Mouse (Mus musculus) left cerebral cortex, postnatal 36 days (tissue): ENCODE results near the gene Rnf114. TPM values are rescaled to one million over a fixed set of nuclear protein-coding genes. Genes with fewer than 3 reads are reported as not detected.

Source experiments
- DNase-seq, 2 experiments: peaks; one replicate each; pipeline ENCODE4 v3.0.0; 2021 to 2022; ENCODE audit warnings: low spot score in 2 of 2, mixed read lengths in 1 of 2
- intact Hi-C: fragments of 180-260 bp; cut with DNase I; formaldehyde crosslinking; loops from one replicate; pipeline ENCODE4 v1.15.1; 2025
- total RNA-seq, 2 experiments: library from RNA; stranded (reverse); gene quantifications; 2 replicates each; pipeline ENCODE4 v1.2.3; 2021

Rnf114 gene
- total RNA-seq, 2 experiments from 2014 or later, result 55.1 to 60.7 TPM

GRCm38 (mm10) chr2:167471585-167471984 lies 20.9 kb upstream of the Rnf114 start:
- no peak for DNase-seq
- intact Hi-C loops, result no loop called here

DNA sequence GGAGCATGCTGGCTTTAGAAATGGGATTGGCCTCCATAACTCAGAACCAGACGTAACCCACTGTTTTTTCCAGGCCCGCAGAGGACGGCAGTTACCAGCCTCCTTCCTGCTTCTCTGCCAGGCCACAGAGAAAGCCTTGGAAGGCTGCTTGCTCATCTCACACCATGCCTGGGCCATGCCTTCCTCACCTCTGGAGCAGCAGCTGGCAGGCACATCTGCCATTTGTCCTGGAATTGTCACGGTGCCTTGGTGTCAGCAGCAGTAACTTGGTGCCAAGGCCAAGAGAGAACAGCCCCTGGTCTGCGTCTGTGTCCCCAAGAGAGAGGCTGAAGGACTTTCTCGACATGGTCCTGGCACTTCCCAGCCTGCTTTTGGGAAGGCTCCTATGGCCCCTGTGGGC lies 18.2 kb upstream of the Rnf114 start:
- DNase-seq, result no peak
- intact Hi-C loops, result no loop called here

DNA sequence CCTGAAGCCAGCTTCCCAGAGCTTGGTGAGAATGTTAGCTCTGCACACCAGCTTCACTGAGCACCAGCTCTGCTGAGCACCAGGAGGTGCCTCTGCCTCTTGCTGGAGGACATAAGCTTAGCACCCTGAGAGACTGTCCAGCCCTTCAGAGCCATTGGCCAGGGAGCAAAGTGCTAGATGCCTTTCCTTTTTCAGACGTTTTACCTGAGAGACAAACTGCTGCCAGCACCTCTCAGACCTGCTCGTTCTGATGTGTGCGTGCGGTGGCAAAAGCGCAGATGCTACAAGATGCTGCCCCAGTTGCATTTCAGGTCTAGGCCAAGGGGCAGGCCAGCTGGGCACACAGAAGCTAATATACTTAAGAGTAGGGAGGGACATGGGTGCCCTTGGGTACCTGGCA lies 16.8 kb upstream of the Rnf114 start:
- DNase-seq, result no peak

GRCm38 (mm10) chr2:167476200-167476688 lies 16.2 kb upstream of the Rnf114 start:
- intact Hi-C loops, result no loop called here
- DNase-seq, result peak; percentile 49 to 57

More for the DNA sequence above, 16.8 kb upstream of the Rnf114 start:
- intact Hi-C loops, result no loop called here

- DNase-seq, result no peak
- intact Hi-C loops, result no loop called here
These were observed 15.7 kb upstream of the Rnf114 start for GRCm38 (mm10) chr2:167476762-167477161.

GRCm38 (mm10) chr2:167478128-167478527 lies 14.3 kb upstream of the Rnf114 start:
- intact Hi-C loops, result no loop called here
- no peak for DNase-seq

DNA sequence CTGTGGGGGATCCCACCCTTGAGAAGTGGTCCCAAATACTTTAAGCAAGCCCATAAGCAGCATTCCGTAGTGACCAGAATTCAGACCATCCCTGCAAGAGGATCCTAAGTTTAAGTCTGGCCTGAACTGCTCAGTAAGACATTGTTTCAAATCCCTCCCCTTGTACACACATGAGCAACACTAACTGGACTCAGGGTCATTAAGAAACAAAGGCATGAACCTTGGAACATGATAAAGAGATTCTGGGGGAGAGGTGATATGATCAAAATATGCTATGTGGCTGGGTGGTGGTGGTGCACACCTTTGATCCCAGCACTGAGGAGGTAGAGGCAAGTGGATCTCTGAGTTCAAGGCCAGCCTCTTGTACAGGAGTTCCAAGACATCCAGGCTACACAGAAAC lies 12.9 kb upstream of the Rnf114 start:
- intact Hi-C loops, result no loop called here
- DNase-seq, result no peak

GRCm38 (mm10) chr2:167482681-167483080 lies 9.8 kb upstream of the Rnf114 start:
- no peak for DNase-seq
- intact Hi-C loops, result loop anchor here (10.0 kb wide), 1 partner anchor 418 kb away; the partner anchor contains the start of gene Znfx1

- intact Hi-C loops, result loop anchor here (10.0 kb wide), 1 partner anchor 418 kb away; the partner anchor contains the start of gene Znfx1
- no peak for DNase-seq
These were observed 9.2 kb upstream of the Rnf114 start for GRCm38 (mm10) chr2:167483081-167483826.

DNA sequence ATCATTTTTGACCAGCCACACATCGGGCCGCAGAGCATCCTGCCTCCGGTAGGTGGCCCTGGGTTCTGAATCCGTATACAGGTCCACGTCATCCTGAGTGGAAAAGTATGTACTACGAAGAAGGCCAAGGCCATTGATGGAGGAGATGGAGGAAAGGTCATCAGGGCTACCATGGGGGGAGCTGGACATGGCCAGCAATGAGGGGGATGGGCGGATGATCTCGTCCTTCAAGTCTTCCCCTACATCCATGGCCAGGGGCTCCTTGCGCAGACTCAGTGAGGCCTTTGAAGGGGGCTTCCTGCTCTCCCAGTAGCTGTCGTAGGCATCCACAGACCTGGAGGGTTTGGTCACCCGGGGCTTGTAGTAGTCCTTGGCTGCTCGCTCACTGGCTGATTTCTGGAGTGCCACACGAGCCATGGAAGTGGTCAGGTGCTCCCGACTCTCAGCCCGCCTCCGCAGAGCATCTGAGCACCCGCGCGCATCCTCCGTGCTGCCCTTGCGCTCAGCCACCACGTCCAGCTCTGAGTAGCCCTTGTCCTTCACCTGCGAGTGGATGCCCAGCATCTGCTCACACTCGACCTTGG lies 8.5 kb upstream of the Rnf114 start:
- intact Hi-C loops, result loop anchor here (10.0 kb wide), 1 partner anchor 419 kb away; the partner anchor contains the start of gene Znfx1
- DNase-seq, result no peak

DNA sequence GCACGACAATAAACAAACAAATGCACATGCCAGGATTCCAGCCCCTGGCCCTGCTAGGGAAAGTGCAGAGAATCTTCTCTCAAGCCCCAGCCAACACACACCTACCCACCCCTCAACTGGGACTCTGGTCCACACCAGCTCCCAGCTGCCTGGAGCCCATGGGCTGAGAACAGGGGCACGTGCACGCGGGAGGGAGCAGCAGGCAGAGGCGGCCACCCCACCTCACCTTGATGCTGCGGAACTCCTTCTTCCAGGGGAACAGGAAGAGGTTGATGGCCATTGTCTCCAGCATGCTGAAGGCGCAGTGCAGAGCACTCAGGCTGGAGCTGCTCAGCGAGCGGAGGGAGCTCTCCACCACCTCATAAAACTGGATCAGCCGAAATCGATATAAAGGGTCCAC lies 7.5 kb upstream of the Rnf114 start:
- DNase-seq, result no peak
- intact Hi-C loops, result loop anchor here (10.0 kb wide), 1 partner anchor 420 kb away; the partner anchor contains the start of gene Znfx1

- DNase-seq, result no peak
- intact Hi-C loops, result loop anchor here (10.0 kb wide), 1 partner anchor 421 kb away; the partner anchor contains the start of gene Znfx1
These were observed 6.7 kb upstream of the Rnf114 start for GRCm38 (mm10) chr2:167485501-167486377.

- intact Hi-C loops, result loop anchor here (10.0 kb wide), 1 partner anchor 422 kb away; the partner anchor contains the start of gene Znfx1
- DNase-seq, result no peak
These were observed 5.9 kb upstream of the Rnf114 start for GRCm38 (mm10) chr2:167486573-167486972.

DNA sequence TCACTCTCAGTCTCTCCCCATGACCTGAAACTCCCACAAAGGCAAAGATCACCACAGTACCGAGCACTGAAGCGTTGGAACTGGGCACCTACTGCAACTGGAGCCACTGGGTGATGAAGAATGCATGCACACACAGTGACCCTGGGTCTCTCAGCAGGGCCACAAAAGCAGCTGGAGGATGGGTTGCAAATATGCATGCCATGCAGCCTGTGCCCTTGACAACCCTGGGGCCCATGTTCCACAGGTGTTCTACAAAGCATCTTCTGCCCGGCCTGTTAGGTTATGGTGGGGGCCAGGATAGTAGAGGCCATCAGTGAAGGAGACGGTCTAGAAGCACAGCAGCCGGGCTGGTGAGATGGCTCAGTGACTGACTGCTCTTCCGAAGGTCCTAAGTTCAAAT lies 4.9 kb upstream of the Rnf114 start:
- DNase-seq, result no peak
- intact Hi-C loops, result loop anchor here (10.0 kb wide), 1 partner anchor 423 kb away; the partner anchor contains the start of gene Znfx1

DNA sequence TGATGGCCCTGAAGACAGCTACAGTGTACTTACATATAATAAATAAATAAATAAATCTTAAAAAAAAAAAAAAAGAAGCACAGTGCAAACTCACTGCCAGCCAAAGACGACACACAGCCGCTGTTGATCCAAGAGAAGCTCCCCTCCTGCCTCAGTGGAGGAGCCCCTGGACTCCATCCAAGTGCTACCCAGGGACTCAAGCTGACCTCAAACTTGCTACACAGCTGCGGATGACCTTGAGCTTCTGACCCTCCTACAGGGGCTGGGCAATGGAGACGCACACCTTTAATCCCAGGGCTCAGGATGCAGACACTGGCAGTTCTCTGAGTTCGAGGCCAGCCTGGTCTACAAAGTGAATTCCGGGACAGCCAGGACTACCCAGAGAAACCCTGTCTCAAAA lies 4.5 kb upstream of the Rnf114 start:
- DNase-seq, result no peak
- intact Hi-C loops, result loop anchor here (10.0 kb wide), 1 partner anchor 423 kb away; the partner anchor contains the start of gene Znfx1

DNA sequence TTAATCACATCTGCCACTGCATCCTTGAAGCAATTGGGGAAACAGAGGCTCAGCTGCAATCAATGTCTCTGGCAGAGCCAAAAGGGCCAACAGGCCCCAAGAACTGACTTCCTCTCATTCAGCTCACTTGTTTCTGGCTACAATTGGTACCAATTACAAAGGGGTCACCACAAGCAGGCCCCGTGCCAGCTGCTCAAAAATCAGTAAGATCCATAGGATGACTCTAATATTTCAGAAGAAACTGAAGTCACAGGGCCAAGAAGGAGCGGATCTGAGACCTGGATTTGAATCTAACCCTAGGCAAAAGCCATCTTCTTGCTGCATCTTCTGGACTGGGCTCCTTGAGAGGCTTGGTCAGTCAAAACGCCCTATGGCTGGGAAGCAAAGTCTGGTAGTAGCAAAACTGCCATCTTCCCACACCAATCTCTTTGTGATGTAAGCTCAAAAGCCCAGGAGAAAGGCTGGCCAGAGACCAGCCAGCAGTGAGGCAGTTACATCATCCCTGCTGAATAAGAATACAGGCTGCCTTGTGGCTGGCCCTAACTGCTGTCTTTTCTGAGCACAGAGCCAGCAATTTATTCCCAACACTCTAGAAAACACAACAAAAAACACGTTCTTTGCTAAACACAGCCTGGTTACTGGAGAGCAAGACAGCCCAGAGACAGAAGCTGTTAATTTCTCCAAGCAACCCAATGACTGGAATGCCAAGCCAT lies 1.5 kb upstream of the Rnf114 start:
- DNase-seq, result peak; percentile 63 to 72
- intact Hi-C loops, result no loop called here

DNA sequence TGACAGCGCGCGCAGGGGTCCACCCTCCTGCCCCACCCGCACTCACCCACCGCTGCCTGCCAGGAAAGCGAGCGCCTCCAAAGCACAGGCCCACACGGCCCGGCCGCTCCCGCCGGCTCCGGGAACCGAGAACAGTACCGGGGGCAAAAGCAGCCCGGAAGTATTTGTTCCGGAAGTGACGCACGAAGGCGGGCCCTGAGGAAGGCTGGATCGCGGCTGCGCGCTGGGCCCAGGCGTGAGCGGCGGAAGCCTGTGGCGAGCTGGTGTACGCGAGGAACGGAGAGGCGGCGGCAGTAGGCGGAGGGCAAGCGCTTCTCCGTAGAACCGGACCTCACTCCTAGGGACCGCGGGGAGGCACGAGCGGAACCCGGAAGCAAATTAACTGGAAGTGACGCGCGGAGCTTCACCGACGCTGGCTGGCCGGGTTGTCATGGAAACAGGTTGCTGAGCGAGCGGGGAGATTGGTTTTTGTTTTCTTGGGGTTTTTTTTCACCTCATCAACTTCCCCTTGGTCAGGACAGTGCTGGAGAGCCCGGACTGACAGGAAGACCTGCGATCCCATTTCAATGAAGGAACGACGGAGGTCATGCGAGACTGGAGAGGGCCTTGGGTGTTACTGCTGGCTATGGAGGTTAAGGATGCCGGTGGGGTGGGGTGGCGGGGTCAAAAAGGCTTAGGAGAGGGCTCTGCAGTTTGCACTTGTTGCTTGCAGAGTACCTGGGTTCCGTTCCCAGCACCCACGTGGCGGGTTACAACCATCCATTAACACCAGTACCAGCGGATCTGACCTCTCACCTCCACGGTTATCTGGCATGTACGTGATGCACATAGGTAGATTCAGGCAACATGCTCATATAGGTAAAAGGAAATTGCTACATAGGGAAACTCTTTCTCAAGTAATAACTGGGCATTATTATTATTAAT lies 530 bp downstream of the Rnf114 start, which contains the start of gene Spata2:
Gene Spata2, minus strand, starts transcription at position 175 of the 924 bp plus-strand sequence.
- intact Hi-C loops, result no loop called here
- DNase-seq, result peak; percentile 96

- no peak for DNase-seq
- intact Hi-C loops, result no loop called here
These were observed 4.0 kb downstream of the Rnf114 start for GRCm38 (mm10) chr2:167496437-167496836.
